Mouse (Mus musculus): ENCODE measurements around the gene Plekho1. TPM values are rescaled to one million over a fixed set of nuclear protein-coding genes. Genes with fewer than 3 reads are reported as not detected.
"Not testable (repeated sequence)": the region's sequence is repeated elsewhere in the genome, so short reads cannot be mapped to it uniquely, and the experiment has no call there.

The Plekho1 gene
- total RNA-seq, 4 experiments from 2014 or later = 11.3 to 16.5 (median 12.9) TPM

DNA sequence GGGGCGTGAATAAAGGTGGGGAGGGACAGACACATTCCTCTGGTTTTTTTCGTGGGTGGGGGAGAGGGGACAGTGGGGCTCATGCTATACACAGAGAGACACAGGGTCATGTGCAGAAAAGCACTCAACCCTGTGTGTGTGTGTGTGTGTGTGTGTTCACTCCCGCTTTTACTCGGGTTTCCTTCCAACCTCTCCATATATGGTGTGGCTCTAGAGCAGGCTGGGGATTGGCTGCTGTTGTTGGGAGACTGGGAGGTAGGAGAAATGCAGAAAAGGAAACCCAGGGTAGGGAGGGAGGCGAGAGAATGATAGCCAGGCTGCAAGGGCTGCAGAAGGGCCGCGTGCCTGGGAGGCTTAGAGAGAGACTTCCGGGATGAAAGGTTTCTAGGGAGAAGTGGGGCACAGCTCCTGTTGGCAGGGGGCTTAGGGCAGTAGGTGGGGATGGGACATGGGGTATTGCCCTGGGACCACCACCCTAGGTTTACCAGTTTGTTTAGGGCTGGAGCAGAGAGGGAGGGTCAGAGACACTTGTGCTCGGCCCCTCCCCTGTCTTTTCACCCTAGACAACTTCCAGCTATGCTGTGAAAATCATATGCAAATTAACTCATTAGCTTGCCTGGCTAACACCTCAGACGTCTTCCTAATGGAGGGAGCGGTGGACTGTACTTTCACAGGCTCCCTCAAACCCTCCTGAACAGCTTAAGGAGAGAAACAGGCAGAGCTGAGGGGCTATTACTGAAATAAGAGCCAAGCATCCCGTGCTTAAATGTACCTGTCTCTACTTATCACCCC is 10.4 kb downstream of the Plekho1 start:
- DNase-seq (ENCODE audit: low spot score in 2 of 2) = peak in 1 of 2 experiments; percentile 40

DNA sequence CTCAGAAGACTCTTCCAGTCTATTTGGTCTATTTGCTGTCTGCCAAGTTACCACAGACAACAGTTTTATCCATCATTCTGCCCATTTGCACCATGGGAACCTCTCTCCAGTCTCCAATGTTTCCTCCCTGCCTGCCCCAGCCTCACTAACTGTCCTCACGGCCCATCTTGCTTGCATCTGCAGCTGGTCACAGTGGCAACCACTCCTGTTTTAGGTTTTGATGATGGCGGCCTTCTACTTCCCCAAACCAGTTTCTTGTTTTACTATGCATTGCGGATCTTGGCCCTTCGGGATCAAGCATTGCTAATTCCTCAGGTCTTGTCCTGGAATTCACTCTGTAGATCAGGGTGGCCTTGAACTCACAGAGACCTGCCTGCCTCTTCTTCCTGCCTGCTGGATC is 13.7 kb downstream of the Plekho1 start:
- DNase-seq (ENCODE audit: low spot score in 2 of 2) = no peak

GRCm38 (mm10) chr3:95980276-95980970 is 15.4 kb downstream of the Plekho1 start:
- no peak for DNase-seq (ENCODE audit: low spot score in 2 of 2)

GRCm38 (mm10) chr3:95978265-95978664 is 17.5 kb downstream of the Plekho1 start:
- no peak for DNase-seq (ENCODE audit: low spot score in 2 of 2)

DNA sequence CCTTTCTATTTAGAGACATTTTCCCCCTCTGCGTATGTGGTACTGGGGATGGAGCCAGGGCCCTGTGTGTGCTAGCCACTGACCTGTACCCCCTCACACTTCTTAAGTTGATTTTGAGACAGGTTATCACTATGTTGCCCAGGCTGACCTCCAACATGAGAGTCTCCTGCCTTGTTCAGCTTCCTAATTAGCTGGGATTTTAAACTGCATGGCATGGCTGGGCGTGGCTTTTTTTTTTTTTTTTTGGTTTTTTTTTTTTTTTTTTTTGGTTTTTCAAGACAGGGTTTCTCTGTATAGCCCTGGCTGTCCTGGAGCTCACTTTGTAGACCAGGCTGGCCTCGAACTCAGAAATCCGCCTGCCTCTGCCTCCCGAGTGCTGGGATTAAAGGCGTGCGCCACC is 18.2 kb downstream of the Plekho1 start:
- DNase-seq (ENCODE audit: low spot score in 2 of 2) = not testable (repeated sequence)

GRCm38 (mm10) chr3:95977079-95977478 is 18.7 kb downstream of the Plekho1 start:
- DNase-seq (ENCODE audit: low spot score in 2 of 2) = no peak

DNA sequence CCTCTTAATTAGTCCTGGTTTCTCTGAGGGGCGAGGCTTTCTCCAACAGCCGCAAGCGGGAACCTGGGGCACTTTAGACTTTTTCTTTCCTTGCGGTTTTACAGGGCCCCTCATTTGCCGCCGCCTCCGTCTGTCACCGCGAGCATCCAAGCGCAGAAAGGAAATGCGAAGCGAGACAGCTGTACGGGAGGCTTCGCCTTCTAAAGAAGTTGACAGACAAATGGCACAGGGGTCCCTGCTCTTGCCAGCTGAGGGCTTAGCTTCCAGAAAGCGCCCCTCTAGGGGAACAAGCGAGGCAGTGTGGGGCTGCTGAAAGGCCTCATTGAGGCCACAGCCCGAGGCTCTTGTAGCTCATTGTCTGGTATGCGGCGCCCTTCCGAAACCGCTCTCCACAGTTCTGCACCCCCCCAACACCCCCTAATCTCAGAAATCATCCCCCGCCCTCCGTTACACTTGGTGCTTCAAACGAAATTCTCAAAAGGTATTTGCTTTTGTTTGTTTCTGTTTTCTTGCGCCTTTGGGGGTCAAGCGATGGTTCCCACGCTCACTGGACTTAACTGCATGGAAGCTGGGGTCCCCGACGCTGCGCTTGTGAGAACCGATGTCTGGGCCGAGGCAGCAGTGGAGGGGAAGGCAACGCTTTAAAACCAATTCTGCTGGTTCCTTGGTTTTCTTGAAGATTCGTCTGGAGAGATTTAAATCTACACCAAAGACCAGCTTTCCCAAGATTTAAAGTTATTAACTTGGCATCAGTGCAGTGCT is 22.7 kb downstream of the Plekho1 start:
- DNase-seq (ENCODE audit: low spot score in 2 of 2) = no peak

DNA sequence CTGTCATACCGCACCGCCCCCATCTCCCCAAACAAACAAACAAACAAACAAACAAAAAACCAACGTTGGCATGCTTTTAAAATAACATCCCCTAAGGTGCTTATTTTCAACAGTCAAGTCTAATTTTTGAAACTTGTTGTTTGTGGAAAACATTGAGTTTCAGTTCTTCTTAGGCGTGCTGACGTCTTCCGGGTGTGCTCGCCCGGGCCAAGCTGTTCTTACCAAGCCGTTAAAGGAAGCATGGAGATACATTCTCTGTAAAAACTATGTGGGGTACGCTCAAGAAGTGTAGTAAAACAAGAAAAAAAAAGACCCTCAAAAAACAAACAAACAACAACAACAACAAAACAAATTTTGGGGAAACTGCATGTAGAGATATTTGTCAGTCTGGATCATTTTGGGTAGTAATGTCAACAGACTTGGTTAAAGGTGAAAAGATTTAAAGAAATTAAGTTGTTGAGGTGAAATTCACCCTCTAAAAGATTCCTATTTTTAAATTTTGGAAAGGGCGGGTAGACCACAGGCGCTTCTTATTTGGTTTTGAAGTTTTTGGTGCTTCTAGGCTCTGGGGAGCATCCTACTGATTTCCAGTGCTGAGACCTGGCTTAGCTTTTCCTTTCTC is 23.4 kb downstream of the Plekho1 start:
- DNase-seq (ENCODE audit: low spot score in 2 of 2) = no peak

- DNase-seq (ENCODE audit: low spot score in 2 of 2) = not testable (repeated sequence)
Observed at GRCm38 (mm10) chr3:95970661-95971060, 25.1 kb downstream of the Plekho1 start.

DNA sequence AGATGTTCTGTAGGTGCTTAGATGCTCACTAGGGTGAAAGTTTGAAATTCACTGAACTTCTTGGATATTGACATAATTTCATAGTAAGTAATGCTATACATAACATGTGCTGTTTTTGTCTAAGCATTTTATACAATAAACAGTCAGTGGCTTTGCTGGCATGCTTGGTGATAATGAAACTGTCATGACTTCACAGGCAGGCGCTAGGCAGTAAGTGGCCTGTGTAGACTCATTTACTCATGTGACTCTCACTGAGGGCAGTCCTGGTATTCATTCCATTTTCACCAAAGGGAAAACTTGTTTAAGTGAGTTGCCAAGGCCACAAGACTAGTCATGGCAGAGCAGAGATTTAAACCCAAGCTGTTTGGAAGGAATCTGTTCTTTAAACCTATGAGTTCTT is 26.5 kb downstream of the Plekho1 start:
- no peak for DNase-seq (ENCODE audit: low spot score in 2 of 2)

GRCm38 (mm10) chr3:95965518-95966451 is 30.0 kb downstream of the Plekho1 start:
- DNase-seq (ENCODE audit: low spot score in 2 of 2) = no peak

DNA sequence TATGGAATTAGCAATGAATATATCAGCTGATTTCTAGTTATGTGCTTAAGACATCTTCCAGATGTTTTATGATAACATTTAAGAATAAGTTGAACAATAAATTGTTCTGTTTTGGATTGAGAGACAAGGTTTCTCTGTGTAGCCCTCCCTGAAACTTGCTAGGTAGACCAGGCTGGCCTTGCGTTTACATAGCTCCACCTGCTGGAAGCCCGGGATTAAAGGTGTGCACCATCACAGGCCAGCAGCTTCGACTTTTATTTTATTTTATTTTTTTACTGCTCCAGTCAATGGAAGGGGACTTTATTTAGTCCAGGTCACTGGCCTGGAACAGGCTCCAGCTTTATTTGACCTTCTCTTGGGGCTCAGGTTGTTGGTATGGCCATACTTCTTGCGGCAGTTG is 32.1 kb downstream of the Plekho1 start:
- DNase-seq (ENCODE audit: low spot score in 2 of 2) = no peak

GRCm38 (mm10) chr3:95963230-95963629 is 32.6 kb downstream of the Plekho1 start:
- no peak for DNase-seq (ENCODE audit: low spot score in 2 of 2)

DNA sequence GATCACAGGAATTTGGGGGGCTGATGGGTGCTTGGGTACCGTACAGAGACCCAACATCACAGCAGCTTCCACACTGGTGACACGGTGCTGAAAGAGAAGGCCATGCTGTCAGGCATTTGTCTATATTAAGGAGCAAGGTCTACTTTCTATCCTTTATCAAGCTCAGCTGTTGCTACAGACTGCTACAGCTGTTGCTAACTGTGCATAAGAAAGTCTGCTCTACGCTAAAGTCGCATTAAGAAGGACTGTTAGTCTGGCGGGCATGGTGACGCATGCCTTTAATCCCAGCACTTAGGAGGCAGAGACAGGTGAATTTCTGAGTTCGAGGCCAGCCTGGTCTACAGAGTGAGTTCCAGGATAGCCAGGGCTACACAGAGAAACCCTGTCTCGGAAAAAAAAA is 33.6 kb downstream of the Plekho1 start:
- DNase-seq (ENCODE audit: low spot score in 2 of 2) = not testable (repeated sequence)

DNA sequence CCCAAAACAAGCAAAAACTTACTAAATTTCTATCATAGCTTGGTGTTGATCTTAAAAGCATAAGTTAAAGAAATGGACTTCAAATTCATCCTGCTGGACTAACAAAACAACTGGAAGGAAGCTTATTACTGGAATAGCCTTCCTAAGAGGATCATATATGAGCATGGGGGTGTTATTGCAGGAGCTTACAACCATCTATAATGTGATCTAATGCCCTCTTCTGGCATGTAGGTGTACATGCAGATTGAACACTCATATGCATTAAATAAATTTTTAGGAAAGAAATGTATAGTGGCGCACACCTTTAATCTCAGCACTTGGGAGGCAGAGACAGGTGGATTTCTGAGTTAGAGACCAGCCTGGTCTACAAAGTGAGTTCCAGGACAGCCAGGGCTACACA is 36.0 kb downstream of the Plekho1 start:
- no peak for DNase-seq (ENCODE audit: low spot score in 2 of 2)

GRCm38 (mm10) chr3:95959082-95959481 is 36.7 kb downstream of the Plekho1 start:
- no peak for DNase-seq (ENCODE audit: low spot score in 2 of 2)

DNA sequence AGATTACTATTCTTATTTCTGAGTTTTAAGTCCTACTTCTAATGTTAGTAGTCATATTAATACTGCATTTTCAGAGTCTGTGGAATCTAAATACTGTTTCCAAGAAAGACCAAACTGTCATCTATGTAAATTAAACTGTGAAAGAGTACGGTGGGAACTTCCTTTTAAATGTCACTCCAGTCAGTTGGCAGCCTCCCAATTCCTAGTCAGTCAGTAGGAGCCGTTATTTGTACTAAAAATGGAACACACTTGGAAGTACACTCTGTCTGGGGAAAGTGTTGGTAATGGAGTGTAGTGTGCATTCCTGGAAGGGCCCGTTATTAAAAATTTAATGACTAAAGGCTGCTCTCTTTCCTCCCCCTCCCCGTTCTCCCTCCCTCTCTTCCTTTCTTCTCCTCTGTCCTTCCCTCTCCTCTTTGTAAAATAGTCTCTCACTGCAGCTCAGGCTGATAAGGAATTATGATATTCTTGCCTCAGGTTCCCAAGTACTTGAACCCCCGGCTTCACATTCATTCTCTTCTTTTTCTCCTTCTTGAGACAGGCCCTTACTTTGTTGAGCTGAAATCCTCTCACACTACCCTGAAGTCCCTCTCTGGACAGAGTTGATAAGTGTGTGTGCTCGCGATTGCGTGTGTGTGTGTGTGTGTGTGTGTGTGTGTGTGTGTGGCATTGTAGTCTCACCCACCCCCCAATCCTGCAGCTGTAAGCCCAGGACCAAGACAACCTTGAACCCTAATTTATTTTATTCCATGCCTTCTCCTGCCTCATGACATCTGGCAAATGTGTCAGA is 38.2 kb downstream of the Plekho1 start:
- DNase-seq (ENCODE audit: low spot score in 2 of 2) = no peak

- DNase-seq (ENCODE audit: low spot score in 2 of 2) = no peak
Observed at GRCm38 (mm10) chr3:95955318-95955717, 40.5 kb downstream of the Plekho1 start.

- not testable (repeated sequence) for DNase-seq (ENCODE audit: low spot score in 2 of 2)
Observed at GRCm38 (mm10) chr3:95954648-95955173, 41.1 kb downstream of the Plekho1 start.

Data from gastrocnemius, adult 8-10 months (tissue).